2 mouse cellular contexts compared by ENCODE assay signal in genomic region chr1:85615819-85616218, GRCm38 (mm10).
DNase-seq lines count a peak whose midpoint lies in the region.

No protein-coding gene starts in this region.

- DNase-seq in NIH3T3 (ENCODE audit: low read depth), result peak; percentile 0
- DNase-seq in heart, adult 11 months, result peak; percentile 82
